Mouse (Mus musculus) forebrain, embryonic 14.5 days (tissue): ENCODE measurements around the gene Prmt3. TPM values are rescaled to one million over a fixed set of nuclear protein-coding genes. Genes with fewer than 3 reads are reported as not detected.

ENCODE experiments used
- polyA plus RNA-seq: library from polyadenylated mRNA; unstranded; fragments of >200 nt; fragmentation: Nextera tagmentation; extraction: Ambion mirVana; gene quantifications from 2 replicates; pipeline ENCODE4 v1.2.1, GENCODE M21; 2014

Prmt3 gene
- polyA plus RNA-seq, 1 experiment from 2014 or later, result 50.2 TPM

Other genes starting within 250 kb of the Prmt3 start
- 3.2 and 3.8 TPM in 2 replicates for gene Dbx1, start 141.5 kb upstream of the Prmt3 start, polyA plus RNA-seq
- 1.6 and 1.8 TPM in 2 replicates for gene Htatip2, start 19.2 kb upstream of the Prmt3 start, polyA plus RNA-seq
- not detected in 2 replicates for gene Slc6a5, start 131.8 kb downstream of the Prmt3 start, polyA plus RNA-seq
- gene Nell1, start 196.5 kb downstream of the Prmt3 start, polyA plus RNA-seq, result 9.7 and 10.7 TPM in 2 replicates